Mouse (Mus musculus) spleen, adult 2 months (tissue): ENCODE results near the gene Dnah7c.

Source experiments
- CTCF ChIP-seq: fragments of 200-500 bp; IDR thresholded peaks from 2 replicates; pipeline ENCODE4 v1.5.1; 2011; ENCODE audit warnings: mild to moderate bottlenecking, inconsistent platforms; ENCODE audit not compliant: insufficient read depth, insufficient read length, insufficient replicate concordance; ENCODE audit errors: extremely low read depth
- POLR2A ChIP-seq: fragments of 200-500 bp; IDR thresholded peaks from 2 replicates; pipeline ENCODE4 v1.6.1; 2011; ENCODE audit warnings: low read depth, low read length, inconsistent platforms

DNA sequence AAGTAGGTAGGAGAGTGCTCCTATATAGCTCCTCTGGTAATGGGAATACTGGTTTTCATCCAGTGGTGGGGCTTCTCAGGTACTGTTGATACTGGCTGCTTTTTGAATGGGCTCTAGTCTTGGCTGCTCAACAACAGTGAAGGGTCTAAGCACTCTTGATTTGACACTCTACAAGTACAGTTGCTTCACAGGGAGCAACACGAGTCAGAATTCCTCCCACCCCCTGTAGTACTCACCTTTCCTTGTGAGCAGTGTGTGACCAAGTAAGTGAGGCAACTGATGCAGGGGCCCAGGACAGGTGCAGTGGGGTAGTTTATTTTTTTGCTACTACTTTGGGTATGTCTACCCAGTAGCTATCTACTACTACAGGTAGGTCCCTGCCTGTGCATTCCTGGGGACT, 379.7 kb downstream of the Dnah7c start:
- TF ChIP-seq CTCF (no peak), POLR2A (no peak)
